Mouse (Mus musculus) bone marrow, adult 2 months (tissue): ENCODE data around the gene Stac3.

Source experiments
- CTCF ChIP-seq: fragments of 200-500 bp; IDR thresholded peaks from 2 replicates; pipeline ENCODE4 v1.5.1; 2011; ENCODE audit warnings: low read length, control low read depth; ENCODE audit not compliant: control insufficient read depth, insufficient read depth
- POLR2A ChIP-seq: fragments of 200-500 bp; IDR thresholded peaks from 2 replicates; pipeline ENCODE4 v1.6.1; 2011; ENCODE audit warnings: low read depth, mild to moderate bottlenecking, control low read depth, low read length, borderline replicate concordance; ENCODE audit not compliant: control insufficient read depth

DNA sequence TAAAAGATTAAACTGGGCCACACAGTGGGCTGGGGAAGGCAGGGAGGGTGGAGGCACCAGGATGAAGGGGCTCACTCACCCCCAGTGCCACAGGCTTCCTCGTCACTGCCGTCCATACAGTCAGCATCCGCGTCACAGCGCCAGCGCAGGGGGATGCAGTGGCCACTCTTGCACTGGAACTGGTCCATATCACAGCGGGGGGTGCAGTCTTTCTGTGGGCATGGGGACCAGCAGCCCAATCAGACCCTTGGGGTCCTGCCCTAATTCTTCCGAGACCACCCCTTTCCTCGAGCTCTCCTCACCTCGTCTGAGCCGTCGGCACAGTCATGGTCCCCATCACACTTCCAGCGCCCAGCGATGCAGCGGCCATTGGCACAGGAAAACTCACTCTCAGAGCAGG, 46.8 kb downstream of the Stac3 start:
- no peak for TF ChIP-seq POLR2A
- TF ChIP-seq CTCF: no peak
